Mouse (Mus musculus) Muller cell, postnatal 12 days (primary cell): ENCODE data around the gene Gli1.

ENCODE experiments used
- DNase-seq: peaks from one replicate; pipeline ENCODE4 v3.0.0-alpha.2; 2015; ENCODE audit errors: inconsistent ontology term

The Gli1 gene

DNA sequence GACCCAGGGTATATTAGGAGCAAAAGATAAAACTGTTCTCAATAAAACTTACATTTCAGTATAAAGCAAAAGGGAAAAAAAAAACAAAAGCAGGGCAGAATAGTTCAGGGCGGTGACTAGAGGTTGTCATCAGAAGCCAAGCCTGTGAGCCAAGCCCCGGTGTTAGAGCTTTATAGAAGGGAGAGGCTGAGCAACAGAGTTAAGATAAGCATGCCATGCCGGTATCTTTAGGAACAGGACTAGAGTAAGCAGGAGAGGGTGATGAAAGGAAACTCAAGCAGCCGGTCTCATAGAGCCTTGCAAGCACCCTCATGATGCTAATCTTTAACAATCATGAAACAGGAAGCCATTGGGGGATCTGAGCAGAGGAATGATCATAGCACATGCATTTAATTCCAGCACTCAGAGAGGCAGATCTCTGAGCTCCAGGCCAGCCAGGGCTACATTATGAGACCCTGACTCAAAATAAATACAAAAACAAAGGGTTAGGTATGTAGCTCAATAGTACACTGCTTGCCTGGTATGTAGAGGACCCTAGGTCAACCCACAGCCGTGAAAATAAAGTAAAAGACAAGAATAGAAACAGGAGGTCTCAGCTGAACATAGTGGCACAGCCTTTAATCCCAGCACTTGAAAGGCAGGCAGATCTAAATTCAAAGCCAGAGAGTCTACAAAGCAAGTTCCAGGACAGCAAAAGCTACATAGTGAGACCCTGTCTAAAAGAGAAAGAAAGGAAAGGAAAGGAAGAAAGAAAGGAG lies 49.7 kb downstream of the Gli1 start:
- DNase-seq: no peak

DNA sequence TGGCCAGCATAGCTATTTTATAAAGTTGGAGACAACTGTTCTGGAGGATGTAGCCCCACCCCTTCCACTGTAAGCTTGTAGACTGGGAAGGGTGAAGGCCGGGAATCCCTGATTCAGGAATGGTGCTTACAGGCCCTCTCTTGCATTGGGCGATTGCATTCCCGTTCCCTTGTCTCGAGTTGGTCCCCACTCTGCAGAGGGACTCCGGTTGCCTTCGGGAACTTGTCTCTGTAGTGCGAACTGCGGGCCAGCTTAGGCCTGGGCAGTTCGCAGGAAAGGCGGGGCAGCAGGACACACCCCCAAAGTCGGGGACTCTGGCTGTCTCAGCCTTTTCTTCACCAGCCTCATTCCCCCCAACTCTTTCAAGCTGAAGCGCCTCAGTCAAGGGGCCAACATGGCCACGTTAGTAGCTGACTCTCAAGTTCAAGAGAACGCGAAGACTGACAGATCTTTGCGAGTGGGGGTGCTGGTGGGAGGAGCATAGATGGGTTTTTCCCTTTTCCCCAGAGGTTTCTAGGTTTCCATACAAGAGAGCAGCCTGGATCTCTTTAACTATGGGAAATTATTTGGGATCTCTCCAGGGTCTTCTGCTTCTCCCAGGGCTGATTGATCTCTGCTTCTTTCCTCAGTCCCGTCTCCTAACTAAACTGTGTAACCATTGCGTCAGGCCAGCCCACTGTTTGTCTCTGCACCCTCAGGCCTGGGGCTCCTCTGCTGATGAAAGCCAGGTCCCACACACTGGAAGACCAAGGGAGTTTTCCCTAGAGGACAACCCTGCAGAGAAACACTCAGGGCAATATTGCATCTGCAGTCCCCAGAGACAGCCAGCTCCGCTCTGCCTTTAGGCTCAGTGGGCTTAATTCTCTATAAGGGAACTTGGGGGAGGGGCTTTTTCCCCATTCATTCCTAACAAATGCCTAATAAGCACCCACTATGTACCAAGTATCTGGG lies 50.6 kb downstream of the Gli1 start:
- no peak for DNase-seq

DNA sequence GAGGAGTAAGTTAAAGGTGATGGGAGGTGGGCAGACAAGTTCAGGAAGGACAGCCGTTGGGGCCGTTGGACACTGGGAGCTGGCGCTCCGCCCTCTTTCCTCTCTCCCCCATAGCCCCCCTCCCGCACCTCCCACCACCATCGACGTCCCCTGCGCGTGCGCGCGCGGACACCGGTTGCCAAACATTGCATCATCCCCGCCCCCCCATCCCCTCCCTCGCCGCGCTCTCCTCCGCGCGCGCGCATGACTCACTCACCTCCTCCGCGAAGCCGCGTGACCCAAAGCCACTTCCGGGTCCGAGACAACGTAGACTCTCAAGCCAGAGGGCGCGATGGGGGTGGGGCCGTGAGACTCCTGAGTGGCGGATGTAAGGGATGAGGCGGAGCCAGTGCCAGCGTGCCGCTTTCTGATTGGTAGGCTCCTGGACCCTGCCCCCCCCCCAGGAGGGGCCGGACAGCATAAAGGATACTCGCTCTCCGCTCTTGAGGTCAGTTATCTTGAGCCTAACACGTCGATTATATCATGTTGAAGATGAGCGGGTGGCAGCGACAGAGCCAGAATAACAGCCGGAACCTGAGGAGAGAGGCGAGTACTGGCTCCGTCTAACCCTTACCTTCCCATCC lies 51.4 kb downstream of the Gli1 start:
- DNase-seq: peak; percentile 100

DNA sequence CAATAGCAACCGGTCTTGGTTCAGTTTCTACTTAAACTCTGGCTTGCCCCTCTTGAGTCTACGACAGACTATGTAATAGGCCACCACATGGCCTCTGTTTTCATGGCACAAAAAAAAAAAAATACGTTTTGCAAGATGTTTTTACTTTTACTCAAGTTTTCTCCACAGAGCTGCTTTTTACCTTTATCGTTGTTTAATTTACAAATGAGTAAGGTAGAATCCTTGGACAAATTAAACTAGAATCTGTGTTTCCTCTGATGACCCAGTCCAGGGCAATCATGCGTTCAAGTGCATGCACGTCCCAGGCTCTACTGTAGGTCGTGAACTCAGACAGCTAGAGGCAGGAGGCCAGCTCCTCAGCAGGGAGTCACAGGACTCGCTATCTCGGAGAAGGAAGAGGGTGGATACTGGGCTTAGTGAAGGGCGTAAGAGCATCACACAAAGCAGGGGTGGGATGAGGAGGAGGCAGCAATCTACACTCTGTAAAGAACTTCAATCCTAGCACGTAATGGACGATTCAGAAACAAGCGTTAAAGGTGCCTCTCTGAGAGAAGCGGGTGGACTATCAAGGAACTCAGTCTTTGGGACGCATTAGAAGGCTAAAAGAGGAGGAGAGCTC lies 52.1 kb downstream of the Gli1 start:
- peak; percentile 84 for DNase-seq

DNA sequence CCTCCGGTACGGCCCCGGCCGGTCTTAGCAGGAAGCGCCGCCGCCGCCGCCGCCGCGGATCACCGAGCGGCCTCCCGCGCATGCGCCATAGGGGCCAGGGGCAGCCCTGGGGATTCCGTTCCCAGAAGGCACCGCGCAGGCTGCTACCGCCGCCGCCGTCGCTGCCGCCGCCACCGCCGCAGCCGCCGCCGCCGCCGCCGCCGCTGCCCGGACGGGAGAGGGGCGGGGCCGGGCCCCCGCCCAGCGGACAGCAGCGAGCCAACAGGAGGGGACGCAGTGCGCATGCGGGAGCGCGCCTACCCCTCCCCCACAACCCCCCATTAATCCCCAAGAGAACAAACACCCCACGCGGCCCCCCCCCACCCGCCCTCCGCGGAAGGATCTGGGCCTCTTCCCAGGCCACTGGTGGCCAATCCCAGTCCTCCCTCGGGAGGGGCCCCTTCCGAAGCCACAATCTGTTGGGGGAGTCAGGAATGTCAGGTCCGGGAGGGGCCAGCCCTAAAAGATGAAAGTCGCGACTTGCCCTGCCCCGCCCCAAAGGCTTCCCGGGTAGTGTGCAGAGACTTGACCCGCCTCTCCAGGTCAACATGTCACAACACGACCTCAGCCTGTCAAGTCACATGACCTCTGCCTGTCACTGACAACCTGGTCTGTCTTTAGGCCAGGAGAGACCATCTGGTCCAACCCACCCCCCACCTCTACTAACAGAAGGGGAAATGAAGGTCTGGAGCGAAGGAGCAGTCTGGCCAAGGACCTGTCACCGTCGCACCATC lies 52.8 kb downstream of the Gli1 start, which contains the start of gene Mbd6:
TSS of gene Mbd6 (minus strand) at position 219 of the 773 bp plus-strand sequence.
- peak; percentile 94 for DNase-seq

DNA sequence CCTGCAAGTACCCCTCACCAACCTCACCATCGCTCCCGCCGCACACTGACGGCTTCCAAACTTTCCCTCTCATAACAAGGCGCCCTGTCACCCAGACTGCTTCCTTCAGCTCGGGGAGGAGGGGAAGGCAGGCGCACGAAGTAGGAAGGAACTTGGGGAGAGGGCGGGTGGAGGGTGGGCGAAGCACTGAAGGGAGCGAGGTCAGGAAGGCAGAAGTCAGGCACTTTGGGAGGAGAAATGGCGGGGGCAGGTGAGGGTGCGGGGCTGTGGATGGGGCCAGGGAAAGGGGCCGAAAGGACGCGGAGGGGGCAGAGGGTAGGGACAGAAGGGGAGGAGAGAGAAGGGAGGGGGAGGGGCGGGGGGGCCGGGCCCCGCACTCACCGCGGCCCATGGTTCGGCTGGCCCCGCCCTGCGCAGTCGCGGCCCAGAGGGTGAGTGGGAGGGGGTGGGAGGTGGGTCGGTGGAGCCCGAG lies 53.4 kb downstream of the Gli1 start:
- no peak for DNase-seq

DNA sequence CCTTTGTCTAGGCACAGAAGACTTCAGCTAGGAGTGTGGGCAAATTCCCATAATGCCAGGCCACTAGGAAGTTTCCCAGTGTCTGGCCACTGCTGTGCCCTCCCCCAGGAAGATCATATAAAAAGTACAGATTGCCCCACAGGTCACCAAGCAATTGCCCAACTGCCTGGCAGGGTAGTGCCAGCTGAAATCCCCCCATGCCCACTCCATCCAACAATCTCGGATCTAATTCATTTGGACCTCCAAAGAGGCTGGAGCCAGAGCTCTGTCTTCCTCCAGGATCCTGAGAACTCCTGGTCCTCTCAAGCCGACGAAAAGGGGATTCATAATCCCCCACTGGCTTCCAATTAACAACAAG lies 53.9 kb downstream of the Gli1 start:
- no peak for DNase-seq

DNA sequence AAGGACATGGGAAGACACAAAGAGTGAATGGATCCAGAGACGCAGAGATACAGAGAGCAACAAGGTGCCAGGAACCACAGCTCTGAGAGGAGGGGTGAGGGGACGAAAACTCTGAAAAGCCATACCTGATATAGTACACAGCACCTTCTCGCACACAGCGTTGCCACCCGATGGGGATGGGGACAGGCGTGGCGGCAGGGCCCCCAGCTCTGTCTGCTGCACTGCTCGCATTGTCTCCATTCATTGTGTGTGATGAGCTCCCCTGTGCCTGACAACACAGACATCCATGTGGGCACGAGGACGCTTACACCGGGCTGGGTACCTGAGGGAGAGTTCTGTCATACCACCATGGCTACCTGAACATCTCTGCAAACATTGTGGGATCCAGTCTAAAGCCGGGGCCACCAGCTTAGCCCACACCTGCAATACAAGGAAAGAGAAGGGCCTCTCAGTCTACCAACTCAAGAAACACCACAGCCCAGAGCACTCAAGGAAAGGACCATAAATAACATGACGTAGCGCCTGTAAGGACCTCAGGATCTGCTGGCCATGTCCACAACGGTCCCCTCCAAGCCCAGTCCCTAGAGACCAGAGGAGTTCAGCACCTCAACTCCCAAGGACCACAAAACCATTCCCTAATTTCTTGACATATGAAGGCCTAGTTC lies 54.4 kb downstream of the Gli1 start:
- DNase-seq: no peak

DNA sequence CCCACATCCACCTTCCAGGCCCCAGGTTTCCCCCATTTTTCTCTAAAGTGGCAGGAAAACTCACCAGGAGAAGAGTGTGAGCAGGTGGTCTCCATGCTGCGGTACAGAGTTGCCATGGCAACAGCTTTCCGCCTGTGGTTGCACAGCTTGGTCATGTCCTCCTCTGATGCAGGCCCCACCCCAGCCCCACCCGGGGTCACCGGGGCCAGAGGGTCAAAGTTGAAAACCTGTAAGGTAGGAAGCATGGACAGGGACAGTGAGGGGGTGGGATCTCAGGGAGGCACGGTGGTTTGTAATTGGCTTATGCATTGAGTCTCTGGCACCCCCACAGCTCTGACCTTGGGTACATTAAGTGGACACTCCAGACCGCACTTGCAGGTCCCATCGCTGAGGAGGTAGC lies 55.0 kb downstream of the Gli1 start:
- DNase-seq: no peak

DNA sequence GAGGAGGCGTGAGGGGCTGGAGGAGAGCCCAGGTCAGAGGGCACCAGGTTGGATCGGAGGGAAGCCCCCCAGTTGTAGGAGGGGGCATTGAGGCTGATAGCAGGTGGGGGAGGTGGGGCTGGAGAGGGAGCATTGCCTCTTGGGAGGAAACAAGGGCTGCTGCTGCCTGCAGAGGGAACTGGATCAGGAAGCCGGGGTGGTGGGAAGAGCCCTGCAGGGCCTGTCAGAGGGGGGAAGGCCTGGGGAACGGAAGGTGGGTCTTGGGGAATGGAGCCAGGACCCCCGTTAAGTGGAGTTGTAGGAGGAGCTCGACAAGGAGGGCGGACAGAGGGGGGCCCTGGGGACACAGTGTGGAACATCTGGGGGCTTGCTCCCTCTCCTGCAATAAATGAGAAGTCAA lies 55.6 kb downstream of the Gli1 start:
- no peak for DNase-seq

DNA sequence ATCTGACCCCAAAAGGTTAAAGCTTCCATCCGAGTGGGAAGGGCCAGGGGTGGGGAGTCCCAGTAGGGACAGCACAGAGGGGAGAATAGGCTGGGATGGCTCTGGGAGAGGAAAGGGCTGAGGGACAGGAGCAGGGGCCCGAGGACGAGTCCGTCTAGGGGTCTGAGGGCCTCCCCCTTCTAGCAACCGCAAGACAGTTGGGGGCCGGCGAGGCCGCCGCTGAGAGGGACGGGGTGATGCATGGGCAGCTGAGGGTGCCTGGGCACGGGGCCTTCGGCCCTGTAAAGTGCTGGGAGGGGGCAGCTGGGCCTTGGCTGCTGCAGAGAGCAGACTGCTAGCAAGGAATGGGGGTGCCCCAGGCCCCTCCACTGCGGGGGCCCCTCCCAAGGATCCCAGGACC lies 56.1 kb downstream of the Gli1 start:
- DNase-seq: no peak

DNA sequence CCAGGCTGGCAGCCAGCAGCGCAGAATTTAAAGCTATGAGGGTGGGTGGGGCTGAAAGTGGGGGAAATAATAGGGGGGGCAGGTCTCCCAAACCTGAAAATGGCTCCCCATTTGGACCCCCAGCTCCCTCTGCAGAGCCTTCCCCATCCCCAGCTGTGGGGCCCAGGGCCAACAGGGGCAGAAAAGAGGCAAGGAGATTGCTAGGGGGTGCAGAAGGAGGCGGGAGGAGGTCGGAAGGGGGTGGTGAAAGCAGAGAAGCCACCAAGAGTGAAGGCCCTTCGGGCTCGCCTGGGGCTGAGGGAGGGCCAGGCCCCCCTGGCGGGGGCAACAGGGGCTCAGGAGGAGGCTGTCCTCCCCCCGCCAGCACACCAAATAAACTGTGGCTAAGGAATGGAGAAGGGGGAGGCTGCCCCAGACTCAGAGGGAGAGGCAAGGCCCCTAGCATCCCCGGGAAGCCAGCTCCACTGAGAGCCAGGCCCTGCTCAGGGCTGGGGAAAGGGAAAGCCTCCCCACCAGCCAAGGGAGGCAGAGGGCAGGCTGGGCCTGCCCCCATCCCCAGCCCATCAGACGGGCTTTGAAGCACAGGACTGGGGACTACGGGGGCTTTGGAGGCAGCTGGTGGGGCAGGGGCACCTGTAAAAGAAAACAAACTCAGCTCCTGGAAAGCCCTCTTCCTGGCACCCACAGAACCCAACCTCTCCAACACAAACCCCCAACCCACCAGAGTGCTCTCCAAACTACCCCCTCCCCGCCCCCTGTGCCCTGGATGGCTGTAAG lies 56.9 kb downstream of the Gli1 start:
- no peak for DNase-seq

DNA sequence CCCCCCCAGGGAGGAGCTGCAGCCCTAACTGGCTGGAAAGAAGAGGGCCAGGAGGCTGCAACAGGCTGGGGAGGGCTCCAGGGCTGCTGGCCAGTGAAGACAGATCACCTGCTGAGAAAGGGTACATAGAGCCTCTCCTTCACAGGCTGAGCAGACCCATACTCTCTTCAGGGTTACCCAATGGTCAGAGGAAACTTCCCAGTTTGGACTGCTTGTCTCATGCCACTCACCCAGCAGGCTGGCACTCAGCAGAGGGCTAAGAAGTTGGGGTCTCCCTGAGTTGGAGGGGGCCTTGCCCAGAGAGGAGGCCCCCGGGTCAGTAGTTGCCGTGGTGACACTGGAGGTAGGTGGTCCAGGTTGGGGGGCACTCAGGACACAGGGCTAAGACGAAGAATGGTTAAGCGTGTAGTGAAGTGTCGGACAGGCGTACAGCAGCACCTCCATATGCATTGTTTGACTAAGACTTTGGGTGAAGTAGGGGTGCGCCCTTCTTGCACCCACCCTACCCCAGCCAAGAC lies 57.6 kb downstream of the Gli1 start:
- DNase-seq: no peak

DNA sequence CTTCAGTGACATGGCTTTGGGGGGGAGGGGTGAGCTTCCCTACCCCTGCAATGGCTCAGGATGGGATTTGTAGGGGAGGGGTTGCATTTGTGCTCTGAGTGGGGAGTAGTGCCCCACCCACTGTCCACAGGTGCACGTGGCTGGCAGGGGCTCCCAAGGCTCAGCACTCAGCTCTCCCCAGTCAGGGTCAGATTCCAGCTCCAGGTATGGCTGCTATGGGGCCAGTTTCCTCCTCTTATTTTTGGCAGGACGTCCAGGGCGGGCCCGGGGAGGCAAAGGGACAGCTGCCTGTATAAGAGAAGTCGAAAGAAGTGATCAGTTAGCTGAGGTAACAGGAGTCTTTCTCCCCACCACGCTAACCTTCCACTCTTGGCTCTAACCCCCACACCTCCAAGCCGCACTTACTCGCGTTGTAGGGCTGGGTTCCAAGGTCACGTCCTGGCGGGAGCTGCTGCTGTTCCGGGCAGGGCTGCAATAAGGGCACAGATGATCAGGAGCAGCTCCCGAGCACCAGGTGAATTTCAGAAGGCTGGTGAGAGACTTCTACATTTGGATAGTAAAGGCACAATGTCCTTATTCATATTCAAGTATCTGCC lies 59.1 kb downstream of the Gli1 start:
- no peak for DNase-seq

DNA sequence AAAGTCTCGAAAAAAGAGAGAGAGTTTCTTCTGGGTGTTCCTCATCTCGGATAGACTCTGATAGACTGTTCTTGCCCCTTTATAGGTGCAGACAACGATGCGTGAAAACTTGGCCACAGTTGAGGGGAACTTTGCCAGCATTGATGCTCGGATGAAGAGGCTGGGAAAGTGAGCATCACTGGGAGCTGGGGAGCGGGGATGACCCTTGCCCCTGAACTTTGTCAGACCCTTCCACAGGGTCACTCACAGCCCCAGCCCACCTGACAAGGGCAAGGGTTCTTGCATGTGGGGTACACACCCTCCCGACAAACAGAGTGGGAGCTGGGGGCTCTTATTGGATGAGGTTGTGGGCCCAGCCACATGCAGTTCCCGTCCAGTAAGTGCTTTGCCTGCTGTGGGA lies 60.5 kb downstream of the Gli1 start:
- no peak for DNase-seq
